Mouse (Mus musculus) lung, embryonic 16.5 days (tissue): ENCODE data around the gene Apmap. TPM values are rescaled to one million over a fixed set of nuclear protein-coding genes. Genes with fewer than 3 reads are reported as not detected.

Source experiments
- ATAC-seq: fragments of 200-750 bp; cut with Nextera tagmentation; 2 replicates; pipeline ENCODE4 v1.8.0; 2017; ENCODE audit warnings: low read depth, mild to moderate bottlenecking, moderate library complexity
- H3K27ac ChIP-seq: fragments of 300-500 bp; sonication (generic); 2 replicates; pipeline ENCODE4 v1.5.1; 2014; ENCODE audit warnings: mild to moderate bottlenecking, control low read depth, low read length
- H3K27me3 ChIP-seq: fragments of 300-500 bp; sonication (generic); 2 replicates; pipeline ENCODE4 v1.6.1; 2014; ENCODE audit warnings: low read depth, low read length, mixed read lengths; ENCODE audit not compliant: control insufficient read depth, insufficient read depth
- H3K36me3 ChIP-seq: fragments of 300-500 bp; sonication (generic); 2 replicates; pipeline ENCODE4 v1.6.1; 2014; ENCODE audit warnings: low read length; ENCODE audit not compliant: control insufficient read depth, insufficient read depth
- H3K4me1 ChIP-seq: fragments of 300-500 bp; sonication (generic); replicated peaks from 2 replicates; pipeline ENCODE4 v1.6.1; 2014; ENCODE audit warnings: low read length, mixed read lengths; ENCODE audit not compliant: control insufficient read depth, insufficient read depth
- H3K4me2 ChIP-seq: fragments of 300-500 bp; sonication (generic); 2 replicates; pipeline ENCODE4 v1.6.1; 2014; ENCODE audit warnings: low read depth, low read length, control low read depth
- H3K4me3 ChIP-seq: fragments of 300-500 bp; sonication (generic); 2 replicates; pipeline ENCODE4 v1.5.1; 2014; ENCODE audit warnings: mild to moderate bottlenecking, low read length, control low read depth
- H3K9ac ChIP-seq: fragments of 300-500 bp; sonication (generic); 2 replicates; pipeline ENCODE4 v1.6.1; 2014; ENCODE audit warnings: low read length, control low read depth
- H3K9me3 ChIP-seq: fragments of 300-500 bp; sonication (generic); 2 replicates; pipeline ENCODE4 v1.6.1; 2016; ENCODE audit warnings: low read length; ENCODE audit not compliant: control insufficient read depth
- WGBS: fragments of 180-500 bp; shearing (Covaris S2); extraction: QIAGEN DNeasy Blood & Tissue Kit; methylation state at CpG from one replicate; pipeline ENCODE4 v1.1.7; 2014; 5-methylcytosine and 5-hydroxymethylcytosine counted together
- polyA plus RNA-seq: library from polyadenylated mRNA; unstranded; fragments of >200 nt; fragmentation: Nextera tagmentation; extraction: Ambion mirVana; gene quantifications from 2 replicates; pipeline ENCODE4 v1.2.1, GENCODE M21; 2015

Gene Apmap
- polyA plus RNA-seq, 1 experiment from 2014 or later = 57.2 TPM

DNA sequence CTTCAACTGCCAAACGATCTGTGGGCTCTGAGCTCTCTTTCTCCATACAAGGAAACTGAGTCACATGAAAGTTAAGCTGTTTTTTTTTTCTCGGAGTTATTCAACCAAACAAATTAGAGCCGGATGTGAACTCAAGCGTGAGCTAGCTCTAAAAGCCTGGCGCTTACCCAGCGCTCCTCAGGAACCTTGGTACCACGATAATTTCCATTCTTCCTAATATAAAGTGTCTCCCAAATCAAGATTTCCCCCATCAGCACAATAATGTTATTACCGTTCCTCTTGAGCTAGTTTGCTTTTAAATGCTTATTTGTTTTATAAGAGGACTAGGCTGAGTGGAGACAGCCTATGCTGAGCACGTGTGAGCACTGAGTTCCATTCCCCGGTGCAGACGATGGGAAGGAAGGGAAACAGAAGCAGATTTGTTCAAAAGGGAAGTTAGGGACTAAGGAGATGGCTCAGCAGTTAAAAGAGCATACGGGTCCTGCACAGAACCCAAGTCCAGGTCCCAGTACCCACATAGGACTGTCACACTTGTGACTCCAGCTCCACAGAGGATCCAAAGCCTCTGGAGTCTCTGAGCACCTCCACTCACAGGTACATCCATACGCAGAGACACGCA is 39.4 kb upstream of the Apmap start:
- ATAC-seq = no peak
- no peak overlapping the region for H3K27ac ChIP-seq
- no peak overlapping the region for H3K4me3 ChIP-seq
- H3K9me3 ChIP-seq = no peaks in the 10 kb centered on the region
- no peak overlapping the region for H3K9ac ChIP-seq
- 0 out of 2 replicates have a peak, but pooled peaks cover 3% of the 10 kb centered on the region for H3K4me1 ChIP-seq
- 72% methylated on average over 14 of the region's 14 CpGs for whole genome bisulfite sequencing
- no peak overlapping the region for H3K4me2 ChIP-seq
- H3K27me3 ChIP-seq = no peaks in the 10 kb centered on the region
- no peaks in the 10 kb centered on the region for H3K36me3 ChIP-seq

DNA sequence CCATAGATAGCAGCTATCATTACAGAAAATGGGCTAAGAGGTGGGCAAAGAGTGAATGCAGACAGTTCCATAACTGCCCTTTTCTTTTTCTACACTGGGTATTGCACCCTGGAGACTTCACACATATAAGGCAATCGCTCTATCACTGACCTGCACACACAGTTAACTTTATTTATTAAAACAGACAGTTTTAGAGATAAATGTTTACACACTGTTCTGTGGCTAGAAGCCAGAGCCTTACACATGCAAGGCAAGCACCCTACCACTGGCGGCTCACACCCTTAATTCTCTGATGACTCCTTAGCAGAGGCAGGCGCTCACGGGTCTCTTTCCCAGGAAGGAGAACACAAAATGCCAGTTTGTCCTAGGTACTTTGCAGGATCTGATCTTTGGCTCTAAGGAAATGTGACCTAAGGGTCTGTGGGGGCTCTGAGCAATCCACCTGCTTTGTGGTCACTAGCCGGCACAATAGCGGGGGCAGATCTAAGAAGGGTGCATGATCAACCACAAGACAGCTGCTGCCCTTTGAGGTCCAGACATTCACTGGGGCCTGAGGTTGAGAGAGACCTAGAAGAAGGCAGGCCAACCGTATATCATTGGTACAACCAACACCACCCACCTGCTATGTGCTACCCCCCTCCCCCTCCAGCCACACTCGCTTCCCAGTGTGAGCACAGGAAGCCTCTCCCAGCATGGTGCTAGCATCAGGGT is 38.2 kb upstream of the Apmap start:
- no peak overlapping the region for H3K9ac ChIP-seq
- no peak overlapping the region for H3K4me2 ChIP-seq
- H3K4me1 ChIP-seq = 0 out of 2 replicates have a peak, but pooled peaks cover 3% of the 10 kb centered on the region
- no peak overlapping the region for H3K27ac ChIP-seq
- no peaks in the 10 kb centered on the region for H3K27me3 ChIP-seq
- no peaks in the 10 kb centered on the region for H3K36me3 ChIP-seq
- 73% methylated on average over 8 of the region's 8 CpGs for WGBS
- no peak for ATAC-seq
- H3K9me3 ChIP-seq = no peaks in the 10 kb centered on the region
- H3K4me3 ChIP-seq = no peak overlapping the region

DNA sequence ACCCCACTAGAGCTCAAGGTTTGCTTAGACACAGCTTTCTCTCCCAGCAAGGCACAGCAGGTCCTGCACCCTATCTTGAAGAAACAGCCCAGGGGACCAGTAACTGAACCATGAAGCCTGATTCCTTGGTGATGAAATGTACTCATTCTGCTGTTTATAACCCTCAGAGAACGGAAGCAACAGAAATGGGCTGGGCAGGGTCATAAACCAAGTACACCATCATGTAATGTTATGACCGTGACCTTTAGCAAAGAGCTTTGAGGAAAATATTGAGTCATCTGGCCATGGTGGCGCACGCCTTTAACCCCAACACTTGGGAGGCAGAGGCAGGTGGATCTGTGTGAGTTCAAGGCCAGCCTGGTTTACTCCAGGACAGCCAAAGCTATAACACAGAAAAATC is 36.9 kb upstream of the Apmap start:
- no peak overlapping the region for H3K9ac ChIP-seq
- no peaks in the 10 kb centered on the region for H3K4me1 ChIP-seq
- no peaks in the 10 kb centered on the region for H3K36me3 ChIP-seq
- WGBS = 83% methylated on average over 4 of the region's 4 CpGs
- no peak overlapping the region for H3K4me2 ChIP-seq
- ATAC-seq = no peak
- no peaks in the 10 kb centered on the region for H3K27me3 ChIP-seq
- H3K27ac ChIP-seq = no peak overlapping the region
- no peaks in the 10 kb centered on the region for H3K9me3 ChIP-seq
- H3K4me3 ChIP-seq = no peak overlapping the region

DNA sequence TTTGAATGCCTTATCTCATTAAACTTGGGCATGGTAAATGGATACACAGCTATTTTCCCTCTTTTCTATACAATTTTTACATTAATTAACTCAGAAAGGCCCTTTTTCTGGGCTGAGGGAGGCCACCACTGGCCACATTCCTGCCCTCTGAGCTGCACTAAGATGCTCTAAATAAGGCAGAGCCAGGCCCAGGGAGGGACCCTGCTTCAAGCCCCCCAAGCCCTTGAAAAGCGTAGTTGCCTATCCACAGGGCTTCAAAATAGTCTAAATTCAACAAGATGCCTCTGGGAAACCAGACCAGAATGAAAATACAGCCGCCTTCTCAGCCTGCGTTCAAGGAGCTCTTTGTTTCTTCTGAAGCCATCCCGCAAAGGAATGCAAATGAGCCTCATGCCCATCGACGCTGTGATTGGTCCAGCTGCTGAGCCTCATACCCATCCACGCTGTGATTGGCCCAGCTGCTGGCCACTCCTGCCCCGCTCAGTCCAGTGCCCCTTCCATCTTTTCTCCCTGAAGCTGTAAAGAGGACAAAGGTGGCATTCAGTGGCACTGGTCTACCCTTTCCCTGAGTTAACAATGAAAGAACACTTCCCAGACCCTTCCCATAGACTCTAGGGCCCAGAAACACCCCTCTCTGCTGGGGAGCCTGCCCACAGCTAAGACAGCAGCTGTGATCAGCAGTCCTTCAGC is 35.5 kb upstream of the Apmap start:
- no peak overlapping the region for H3K4me2 ChIP-seq
- 74% methylated on average over 8 of the region's 8 CpGs for WGBS
- no peaks in the 10 kb centered on the region for H3K9me3 ChIP-seq
- no peaks in the 10 kb centered on the region for H3K36me3 ChIP-seq
- H3K4me1 ChIP-seq = no peaks in the 10 kb centered on the region
- no peak overlapping the region for H3K4me3 ChIP-seq
- ATAC-seq = no peak
- no peaks in the 10 kb centered on the region for H3K27me3 ChIP-seq
- H3K27ac ChIP-seq = no peak overlapping the region
- H3K9ac ChIP-seq = no peak overlapping the region

DNA sequence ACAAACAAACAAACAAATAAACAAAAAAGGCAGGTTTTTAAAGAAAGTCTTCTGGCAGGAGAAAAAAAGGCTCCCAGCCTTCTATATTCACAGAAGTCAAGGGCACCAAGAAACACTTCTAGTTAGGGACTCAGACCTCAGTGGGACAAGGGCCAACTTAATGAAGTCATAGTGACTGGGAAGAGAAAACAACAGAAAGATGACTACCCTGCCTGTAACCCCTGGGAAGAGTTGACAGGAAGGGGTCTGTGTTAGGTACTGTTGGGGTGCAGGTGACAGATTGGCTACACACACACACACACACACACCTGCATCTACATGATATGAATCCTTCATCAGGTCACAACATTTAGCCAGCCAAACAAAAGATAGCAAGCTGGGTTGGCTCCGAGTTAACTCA is 34.8 kb upstream of the Apmap start:
- no peak for ATAC-seq
- no peaks in the 10 kb centered on the region for H3K4me1 ChIP-seq
- H3K9ac ChIP-seq = no peak overlapping the region
- H3K4me2 ChIP-seq = no peak overlapping the region
- no peak overlapping the region for H3K27ac ChIP-seq
- WGBS = 62% methylated on average over 1 of the region's 1 CpGs
- H3K9me3 ChIP-seq = no peaks in the 10 kb centered on the region
- no peaks in the 10 kb centered on the region for H3K27me3 ChIP-seq
- H3K4me3 ChIP-seq = no peak overlapping the region
- H3K36me3 ChIP-seq = no peaks in the 10 kb centered on the region

DNA sequence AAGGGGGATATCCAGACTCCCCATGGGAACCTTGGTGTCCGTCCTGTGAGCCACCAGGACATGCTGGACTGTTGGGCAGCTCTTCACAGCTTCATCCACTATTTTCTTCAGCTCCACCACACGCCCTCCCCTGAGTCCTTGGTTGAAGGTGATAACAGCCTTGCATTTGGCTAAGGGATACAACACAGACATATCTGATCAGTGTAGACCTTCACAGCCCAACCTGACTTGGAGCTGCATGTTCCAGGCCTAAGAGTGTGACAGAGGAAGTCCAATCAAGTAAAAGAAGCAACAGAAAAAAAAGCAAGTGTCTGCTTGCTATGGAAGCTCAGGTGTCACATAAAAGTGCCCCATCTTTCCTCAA is 30.0 kb upstream of the Apmap start:
- H3K27ac ChIP-seq = no peak overlapping the region
- H3K9ac ChIP-seq = no peak overlapping the region
- 44% methylated on average over 2 of the region's 2 CpGs for WGBS
- H3K9me3 ChIP-seq = no peaks in the 10 kb centered on the region
- no peaks in the 10 kb centered on the region for H3K27me3 ChIP-seq
- no peaks in the 10 kb centered on the region for H3K4me1 ChIP-seq
- ATAC-seq = no peak
- H3K4me2 ChIP-seq = no peak overlapping the region
- no peaks in the 10 kb centered on the region for H3K36me3 ChIP-seq
- no peak overlapping the region for H3K4me3 ChIP-seq

DNA sequence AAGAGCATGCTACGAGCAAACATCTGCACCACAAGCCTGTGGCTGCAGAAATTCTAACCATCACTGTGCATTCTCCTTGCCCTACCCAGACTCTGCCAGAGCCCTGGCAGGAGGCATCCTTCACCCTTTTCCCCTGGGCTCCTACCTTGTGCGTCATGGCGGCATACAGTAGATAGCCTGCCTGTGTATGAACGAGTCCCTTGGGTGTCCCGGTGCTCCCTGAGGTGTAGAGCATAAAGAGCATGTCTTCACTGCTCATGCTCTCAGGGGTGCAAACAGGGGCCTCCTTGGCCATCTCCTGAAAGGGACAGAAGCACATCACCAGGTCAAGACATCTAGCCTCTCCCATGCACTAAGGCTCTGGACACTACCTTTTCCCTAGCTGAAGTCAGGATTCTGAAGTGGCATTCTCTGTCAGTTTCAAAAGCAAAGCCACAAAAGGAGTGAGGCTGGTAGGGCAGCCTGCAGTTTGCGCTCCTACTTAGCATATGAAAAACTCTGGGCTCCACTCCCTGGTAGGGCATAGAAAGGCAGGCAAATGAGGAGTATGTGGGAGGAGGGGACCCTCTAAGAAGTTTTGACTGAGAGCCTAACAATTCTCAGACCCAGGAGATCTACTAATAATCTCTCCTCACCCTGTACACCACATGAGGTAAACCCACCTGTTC is 29.5 kb upstream of the Apmap start:
- H3K36me3 ChIP-seq = no peaks in the 10 kb centered on the region
- WGBS = 65% methylated on average over 6 of the region's 6 CpGs
- ATAC-seq = no peak
- H3K27me3 ChIP-seq = no peaks in the 10 kb centered on the region
- no peaks in the 10 kb centered on the region for H3K4me1 ChIP-seq
- no peak overlapping the region for H3K4me3 ChIP-seq
- H3K9me3 ChIP-seq = no peaks in the 10 kb centered on the region
- no peak overlapping the region for H3K27ac ChIP-seq
- no peak overlapping the region for H3K4me2 ChIP-seq
- no peak overlapping the region for H3K9ac ChIP-seq

DNA sequence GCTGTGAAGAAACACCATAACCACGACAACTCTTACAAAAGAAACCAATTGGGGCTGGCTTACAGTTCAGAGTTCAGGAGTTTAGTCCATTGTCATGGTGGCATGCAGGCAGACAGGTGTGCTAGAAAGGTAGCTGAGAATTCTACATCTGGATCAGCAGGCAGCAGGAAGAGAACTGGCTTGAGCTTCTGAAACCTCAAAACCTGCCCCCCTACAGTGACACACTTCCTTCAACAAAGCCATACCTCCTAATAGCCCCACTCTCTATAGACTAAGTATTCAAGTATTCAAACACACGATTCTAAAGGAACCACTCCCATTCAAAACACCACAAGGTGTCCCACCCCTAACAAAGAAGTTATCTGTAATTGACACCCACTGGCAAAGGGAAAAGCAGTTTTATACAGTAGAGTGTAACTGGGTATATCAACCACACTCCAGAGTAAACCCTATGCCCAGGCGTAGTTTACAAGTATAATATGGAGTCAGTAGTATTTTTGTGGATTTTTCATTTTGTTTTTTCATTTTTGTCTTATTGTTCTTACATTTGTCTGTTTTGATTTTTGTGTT is 27.6 kb upstream of the Apmap start:
- H3K4me3 ChIP-seq = no peak overlapping the region
- H3K4me1 ChIP-seq = no peaks in the 10 kb centered on the region
- no peak overlapping the region for H3K27ac ChIP-seq
- WGBS = 68% methylated on average over 3 of the region's 3 CpGs
- H3K4me2 ChIP-seq = no peak overlapping the region
- no peak overlapping the region for H3K9ac ChIP-seq
- no peak for ATAC-seq
- H3K36me3 ChIP-seq = no peaks in the 10 kb centered on the region
- H3K9me3 ChIP-seq = no peaks in the 10 kb centered on the region
- no peaks in the 10 kb centered on the region for H3K27me3 ChIP-seq

DNA sequence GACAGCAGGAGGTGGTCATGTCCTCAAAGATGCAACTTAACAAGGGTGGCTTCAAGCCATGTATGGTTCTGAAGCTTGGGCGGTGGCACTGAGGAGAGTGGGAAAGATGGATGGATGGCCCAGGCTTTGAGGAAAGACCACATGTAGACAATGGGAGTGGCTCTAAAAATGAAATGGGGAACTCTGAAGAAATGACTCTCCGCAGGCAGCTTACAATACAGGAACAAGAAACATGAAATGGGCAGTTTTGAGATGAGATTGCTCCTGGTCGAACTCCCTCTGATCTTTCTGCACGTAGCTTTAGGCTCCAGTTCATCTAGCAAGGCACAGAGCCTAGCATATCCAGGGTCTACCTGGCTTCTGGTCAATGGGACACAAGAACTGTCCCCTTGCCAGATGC is 20.9 kb upstream of the Apmap start:
- Histone ChIP-seq H3K27ac (no peak overlapping the region), H3K4me2 (no peak overlapping the region), H3K9ac (no peak overlapping the region), H3K36me3 (no peaks in the 10 kb centered on the region), H3K4me1 (no peaks in the 10 kb centered on the region), H3K9me3 (no peaks in the 10 kb centered on the region), H3K27me3 (no peaks in the 10 kb centered on the region), H3K4me3 (no peak overlapping the region)
- WGBS = 82% methylated on average over 4 of the region's 4 CpGs
- no peak for ATAC-seq
